Mouse (Mus musculus): ENCODE data around the gene Uty.

The Uty gene

DNA sequence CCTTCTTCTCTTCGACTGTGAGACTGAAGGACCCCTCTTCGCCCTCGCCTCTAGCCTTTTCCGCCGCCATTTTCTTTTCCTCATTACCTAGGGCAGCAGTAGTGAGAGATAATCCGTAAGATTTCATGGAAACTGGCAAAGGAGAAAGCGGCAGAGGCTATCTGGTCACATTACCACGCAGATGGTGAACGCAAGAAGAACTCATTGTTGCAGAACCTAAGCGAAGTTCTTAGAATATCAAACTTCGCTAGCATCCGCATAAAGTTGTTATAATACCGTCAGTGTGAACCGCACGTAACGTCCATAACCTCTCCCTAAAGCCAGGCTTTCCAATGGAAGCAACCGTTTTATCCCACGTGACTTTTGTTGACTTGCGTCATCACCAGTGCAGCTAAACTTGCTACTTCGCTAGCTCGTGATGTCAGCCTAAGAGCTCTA, at the start of gene Uty:
Gene Uty, minus strand, starts transcription at position 334 of the 438 bp plus-strand sequence.
- peak; percentile 79 for DNase-seq (ENCODE audit: low spot score)

DNA sequence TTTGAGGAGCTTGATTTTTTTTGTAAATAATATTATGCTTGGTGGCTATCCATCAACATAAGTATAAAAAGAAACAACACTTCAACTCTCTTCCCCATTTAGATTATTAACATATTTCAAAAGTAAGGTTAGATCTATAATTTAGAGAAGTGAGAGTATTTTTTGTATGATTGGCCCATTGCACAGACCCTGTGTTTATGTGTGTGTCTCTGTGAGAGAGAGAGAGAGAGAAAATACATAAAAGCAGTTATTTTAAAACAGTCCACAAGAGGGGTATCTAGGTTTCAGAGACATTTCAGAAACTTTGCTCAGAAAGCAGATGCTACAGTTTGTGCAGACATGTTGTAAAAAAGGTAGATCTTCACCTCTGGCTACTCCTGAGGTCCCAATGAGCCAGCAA, 48.1 kb upstream of the Uty start:
- DNase-seq (ENCODE audit: low spot score) = no peak

DNA sequence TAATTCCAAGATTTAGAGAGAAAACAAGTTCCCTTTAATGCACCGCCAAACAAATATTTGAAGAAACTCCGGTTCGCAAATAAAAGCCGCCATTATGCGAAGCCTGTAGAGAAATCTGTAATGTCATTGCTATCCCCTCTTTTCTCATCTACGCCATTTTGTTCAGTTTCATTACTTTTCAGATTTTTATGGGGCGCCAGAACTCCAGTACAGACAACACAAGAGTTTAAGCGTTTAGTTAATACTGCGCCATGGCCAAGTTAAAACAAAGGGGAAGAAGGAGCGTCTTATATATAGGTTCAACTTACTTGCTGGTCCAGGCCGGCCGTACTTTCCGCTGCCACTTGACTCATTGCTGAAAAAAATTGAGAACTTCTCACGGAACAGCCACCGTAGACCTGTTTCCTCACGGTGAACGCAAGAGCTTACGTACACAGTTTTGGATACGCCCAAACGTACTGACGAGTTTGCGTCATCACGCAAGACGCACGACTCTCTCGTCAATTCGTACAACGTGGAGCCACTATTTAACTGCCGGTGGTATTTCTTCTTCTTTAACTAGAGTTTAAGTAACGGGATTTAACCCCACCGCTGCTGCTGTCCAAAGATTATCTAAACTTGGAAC, 40.7 kb upstream of the Uty start, which contains the start of gene Ddx3y:
Gene Ddx3y, minus strand, starts transcription at position 459 of the 625 bp plus-strand sequence.
- peak; percentile 81 for DNase-seq (ENCODE audit: low spot score)

DNA sequence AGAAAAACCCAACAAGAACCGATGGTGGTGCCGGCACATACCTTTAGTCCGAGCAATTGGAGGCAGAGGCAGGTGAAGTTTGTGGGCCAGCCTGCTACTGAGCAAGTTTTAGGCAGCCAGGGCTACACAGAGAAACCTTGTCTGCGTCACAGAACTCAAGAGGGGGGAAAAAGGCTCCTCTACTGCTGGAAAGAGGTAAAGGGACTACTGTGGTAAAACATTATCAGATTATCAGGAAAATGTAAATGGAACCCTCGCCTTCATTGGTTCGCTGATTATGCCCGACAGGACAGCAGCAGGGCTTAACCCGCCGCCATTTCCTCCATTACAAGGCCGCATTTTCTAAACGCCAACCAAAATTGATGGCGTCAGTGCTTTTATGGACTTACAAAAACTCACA, 40.2 kb upstream of the Uty start:
- DNase-seq (ENCODE audit: low spot score) = peak; percentile 19

DNA sequence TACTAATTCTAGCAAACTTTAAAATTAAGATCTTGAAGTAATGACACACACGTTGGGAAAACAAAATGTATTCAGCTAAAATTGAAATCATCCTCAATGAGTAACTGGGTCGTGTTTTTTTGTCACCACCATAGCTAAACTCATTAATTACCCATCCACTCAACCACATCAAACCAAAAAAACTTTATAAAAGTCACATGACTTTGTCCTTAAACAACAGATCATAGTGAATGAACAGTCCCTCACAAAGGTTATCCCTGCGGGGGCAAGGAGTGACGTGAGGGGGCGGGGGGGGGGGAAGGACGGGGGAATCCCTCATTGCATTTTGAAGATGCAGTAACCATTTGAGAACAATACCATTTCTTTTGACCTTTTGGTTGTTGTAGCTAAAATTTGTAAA, 558 bp upstream of the Uty start:
- no peak for DNase-seq (ENCODE audit: low spot score)

DNA sequence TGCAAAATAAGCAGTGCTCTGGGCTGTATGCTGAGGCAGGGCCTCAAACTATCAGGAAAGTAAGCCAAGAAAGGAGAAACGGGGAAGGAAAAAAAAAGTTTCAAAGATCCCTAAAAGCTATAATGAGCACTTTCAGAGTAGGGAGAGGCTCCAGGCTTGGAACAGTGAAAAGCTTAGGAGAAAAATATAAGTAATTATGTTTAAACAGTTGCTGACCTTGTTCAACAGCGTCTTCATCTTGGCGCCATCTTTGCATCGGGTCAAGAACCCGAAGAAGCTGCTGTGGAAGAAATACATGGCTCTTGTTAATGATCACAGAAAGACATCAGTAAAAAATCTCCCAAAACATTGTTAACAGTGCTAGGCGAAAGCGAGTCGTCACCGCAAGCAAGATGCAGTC, 619 bp downstream of the Uty start:
- DNase-seq (ENCODE audit: low spot score) = no peak

DNA sequence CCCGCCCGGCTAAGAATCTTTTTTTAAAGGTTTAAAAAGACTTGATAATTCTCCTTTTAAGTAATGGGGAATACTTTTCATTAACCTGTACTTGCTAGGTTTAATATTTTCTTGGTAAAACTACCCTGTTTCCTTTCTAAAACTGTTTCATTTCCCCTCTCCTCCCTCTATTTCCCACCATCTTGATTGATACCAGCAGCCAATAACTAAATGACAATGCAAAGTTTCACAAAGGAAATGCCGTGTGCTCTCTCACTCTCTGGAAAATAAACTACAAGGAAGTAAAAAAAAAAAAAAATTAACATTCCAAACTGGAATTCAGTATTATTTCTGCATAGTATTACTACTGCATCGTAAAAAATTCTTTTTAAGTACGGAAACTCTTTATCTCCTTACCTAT, 1.1 kb downstream of the Uty start:
- peak; percentile 0 for DNase-seq (ENCODE audit: low spot score)

DNA sequence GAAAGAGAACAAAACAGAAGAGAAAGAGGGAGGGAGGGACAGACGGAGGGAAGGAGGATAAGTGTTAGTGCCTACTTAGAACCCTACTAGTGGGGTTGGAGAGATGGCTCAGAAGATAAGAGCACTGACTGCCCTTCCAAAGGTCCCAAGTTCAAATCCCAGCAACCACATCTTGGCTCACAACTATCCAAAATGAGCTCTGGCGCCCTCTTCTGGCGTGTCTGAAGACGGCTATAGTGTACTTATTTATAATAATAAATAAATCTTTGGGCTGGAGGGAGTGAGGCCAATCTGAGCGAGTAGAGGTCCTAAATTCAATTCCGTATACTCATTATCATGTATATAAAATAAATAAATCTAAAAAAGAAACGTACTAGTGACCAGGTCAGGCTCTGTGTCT, 25.6 kb downstream of the Uty start:
- no peak for DNase-seq (ENCODE audit: low spot score)

DNA sequence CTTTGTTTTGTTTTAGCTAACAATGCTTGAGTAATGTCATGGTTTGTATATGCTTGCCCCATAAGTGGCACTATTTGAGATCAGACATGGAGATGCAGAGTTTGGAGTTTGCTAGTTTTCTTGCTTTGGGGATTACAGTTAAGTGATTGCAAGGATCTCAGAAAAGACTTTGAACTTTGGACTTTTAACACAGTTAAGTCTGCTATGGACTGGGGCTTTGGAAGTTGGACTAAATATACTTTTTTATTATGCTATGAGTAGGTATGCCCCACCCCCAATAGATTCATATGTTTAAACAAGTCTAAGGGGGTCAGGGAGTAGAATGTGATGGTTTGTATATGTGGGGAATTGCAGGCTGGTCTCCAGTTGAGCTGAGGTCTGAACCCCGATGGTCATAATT, 67.1 kb downstream of the Uty start:
- DNase-seq (ENCODE audit: low spot score) = no peak

DNA sequence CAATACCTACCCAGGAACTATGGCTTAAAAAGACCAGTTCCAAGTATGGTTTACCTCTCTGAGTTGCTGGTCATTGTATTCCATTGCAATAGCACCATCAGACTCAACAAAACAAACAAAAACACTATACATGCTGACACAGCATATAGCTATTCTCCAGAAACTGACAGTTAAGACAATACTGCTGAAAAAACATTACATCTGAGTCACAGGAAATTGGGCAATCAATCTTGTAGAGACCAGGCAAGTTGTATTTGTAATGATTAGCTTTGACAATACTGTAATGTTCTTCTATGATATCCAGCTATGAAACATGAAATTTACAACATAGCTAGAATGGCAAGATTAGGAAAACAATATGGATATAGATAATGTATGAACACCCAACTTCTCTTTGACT, 82.5 kb downstream of the Uty start:
- DNase-seq (ENCODE audit: low spot score) = no peak

DNA sequence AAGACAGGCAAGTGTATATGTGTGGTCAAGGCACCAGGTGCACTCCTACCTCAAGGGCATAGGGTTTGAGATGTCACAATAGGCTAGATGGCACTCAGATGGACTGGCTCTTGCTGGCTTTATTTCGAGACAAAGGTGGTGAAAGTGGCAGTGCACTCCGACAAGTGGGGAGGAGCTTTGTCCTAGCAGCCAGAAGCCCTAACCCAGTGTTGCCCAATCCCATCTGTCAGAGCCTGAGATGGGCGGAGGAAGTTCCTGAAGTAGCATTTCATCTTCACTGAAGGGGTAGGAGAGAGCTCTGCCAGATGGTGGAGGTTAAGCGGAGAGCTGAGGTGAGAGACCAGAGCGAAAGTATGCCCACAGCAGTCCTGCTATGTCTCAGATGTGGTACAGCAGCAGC, 129.4 kb downstream of the Uty start:
- no peak for DNase-seq (ENCODE audit: low spot score)

DNA sequence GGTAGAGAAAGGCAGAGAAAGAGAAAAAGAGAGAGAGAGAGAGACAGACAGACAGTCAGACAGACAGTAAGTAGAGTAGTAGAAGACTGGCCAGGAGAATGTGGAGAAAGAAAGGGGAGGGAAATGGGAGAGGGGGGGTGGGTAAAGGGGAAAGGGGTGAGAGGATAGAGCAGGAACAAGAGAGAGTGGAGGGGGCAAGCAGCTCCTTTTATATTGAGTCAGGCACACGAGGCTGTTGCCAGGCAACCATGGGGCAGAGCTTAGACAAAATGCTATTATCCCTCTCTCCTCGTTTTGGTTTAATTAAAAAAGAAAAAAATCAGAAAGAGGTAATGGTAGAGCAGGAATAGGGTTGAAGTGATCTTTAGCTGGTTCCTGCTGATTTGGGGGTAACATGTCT, 131.5 kb downstream of the Uty start:
- peak; percentile 1 for DNase-seq (ENCODE audit: low spot score)
